Mouse (Mus musculus): Measurements from ENCODE around the gene Chchd6. TPM values are rescaled to one million over a fixed set of nuclear protein-coding genes. Genes with fewer than 3 reads are reported as not detected.
A peak's percentile ranks its signal among the peaks of the same experiment; 100 is the strongest.

Gene Chchd6
- polyA plus RNA-seq, 1 experiment from 2014 or later, result 56.5 TPM

GRCm38 (mm10) chr6:89414126-89414525 is 181.3 kb downstream of the Chchd6 start:
- Histone ChIP-seq H3K27me3 (ENCODE audit: control insufficient read depth, insufficient read depth, low read length) (no peaks in the 10 kb centered on the region), H3K9ac (ENCODE audit: low read length) (no peak overlapping the region), H3K4me1 (ENCODE audit: control insufficient read depth in 2 of 2, insufficient read depth in 2 of 2, low read length in 2 of 2) (peaks cover 4 to 11% of the 10 kb centered on the region in 2 experiments; a peak in 3 of 4 replicates), H3K9me3 (ENCODE audit: control insufficient read depth, low read length) (no peaks in the 10 kb centered on the region), H3K27ac (replicated peaks in 1 of 2; ENCODE audit: control insufficient read depth in 1 of 2, insufficient read depth in 1 of 2, low read depth in 2 of 2, low read length in 2 of 2) (no peak overlapping the region), H3K4me3 (ENCODE audit: control insufficient read depth in 1 of 2, insufficient read depth in 1 of 2, low read depth in 1 of 2, low read length in 2 of 2) (no peak overlapping the region), H3K36me3 (ENCODE audit: control insufficient read depth, insufficient read depth, low read length) (no peaks in the 10 kb centered on the region), H3K4me2 (ENCODE audit: low read length) (no peak overlapping the region)
- no peak for ATAC-seq (ENCODE audit: insufficient number of reproducible peaks, insufficient read depth, low FRiP score, low read depth)
- WGBS, result 53% methylated on average over 4 of the region's 4 CpGs

GRCm38 (mm10) chr6:89413481-89413884 is 182.0 kb downstream of the Chchd6 start:
- Histone ChIP-seq H3K36me3 (ENCODE audit: control insufficient read depth, insufficient read depth, low read length) (no peaks in the 10 kb centered on the region), H3K27ac (replicated peaks in 1 of 2; ENCODE audit: control insufficient read depth in 1 of 2, insufficient read depth in 1 of 2, low read depth in 2 of 2, low read length in 2 of 2) (0 out of 4 replicates have a peak overlapping the region, but pooled peaks of 1 of the 2 experiments have one; percentile 9), H3K4me2 (ENCODE audit: low read length) (no peak overlapping the region), H3K4me1 (ENCODE audit: control insufficient read depth in 2 of 2, insufficient read depth in 2 of 2, low read length in 2 of 2) (peaks cover 8 to 18% of the 10 kb centered on the region in 2 experiments; a peak in 3 of 4 replicates), H3K27me3 (ENCODE audit: control insufficient read depth, insufficient read depth, low read length) (no peaks in the 10 kb centered on the region), H3K9me3 (ENCODE audit: control insufficient read depth, low read length) (no peaks in the 10 kb centered on the region), H3K9ac (ENCODE audit: low read length) (no peak overlapping the region), H3K4me3 (ENCODE audit: control insufficient read depth in 1 of 2, insufficient read depth in 1 of 2, low read depth in 1 of 2, low read length in 2 of 2) (no peak overlapping the region)
- no peak for ATAC-seq (ENCODE audit: insufficient number of reproducible peaks, insufficient read depth, low FRiP score, low read depth)

GRCm38 (mm10) chr6:89412562-89412961 is 182.9 kb downstream of the Chchd6 start:
- no peak overlapping the region for H3K4me3 ChIP-seq (ENCODE audit: control insufficient read depth in 1 of 2, insufficient read depth in 1 of 2, low read depth in 1 of 2, low read length in 2 of 2)
- ATAC-seq (ENCODE audit: insufficient number of reproducible peaks, insufficient read depth, low FRiP score, low read depth), result no peak
- H3K9ac ChIP-seq (ENCODE audit: low read length), result no peak overlapping the region
- no peak overlapping the region for H3K4me2 ChIP-seq (ENCODE audit: low read length)
- H3K9me3 ChIP-seq (ENCODE audit: control insufficient read depth, low read length), result no peaks in the 10 kb centered on the region
- WGBS, result 38% methylated on average over 1 of the region's 1 CpGs
- no peak overlapping the region for H3K27ac ChIP-seq (replicated peaks in 1 of 2; ENCODE audit: control insufficient read depth in 1 of 2, insufficient read depth in 1 of 2, low read depth in 2 of 2, low read length in 2 of 2)
- H3K27me3 ChIP-seq (ENCODE audit: control insufficient read depth, insufficient read depth, low read length), result no peaks in the 10 kb centered on the region
- no peaks in the 10 kb centered on the region for H3K36me3 ChIP-seq (ENCODE audit: control insufficient read depth, insufficient read depth, low read length)
- peaks cover 14 to 19% of the 10 kb centered on the region in 2 experiments; a peak in 3 of 4 replicates for H3K4me1 ChIP-seq (ENCODE audit: control insufficient read depth in 2 of 2, insufficient read depth in 2 of 2, low read length in 2 of 2)

GRCm38 (mm10) chr6:89409041-89409440 is 186.4 kb downstream of the Chchd6 start:
- Histone ChIP-seq H3K36me3 (ENCODE audit: control insufficient read depth, insufficient read depth, low read length) (no peaks in the 10 kb centered on the region), H3K4me1 (ENCODE audit: control insufficient read depth in 2 of 2, insufficient read depth in 2 of 2, low read length in 2 of 2) (peaks cover 16% of the 10 kb centered on the region in 2 experiments; a peak in 3 of 4 replicates), H3K4me2 (ENCODE audit: low read length) (no peak overlapping the region), H3K27me3 (ENCODE audit: control insufficient read depth, insufficient read depth, low read length) (no peaks in the 10 kb centered on the region), H3K27ac (replicated peaks in 1 of 2; ENCODE audit: control insufficient read depth in 1 of 2, insufficient read depth in 1 of 2, low read depth in 2 of 2, low read length in 2 of 2) (no peak overlapping the region), H3K9me3 (ENCODE audit: control insufficient read depth, low read length) (no peaks in the 10 kb centered on the region), H3K4me3 (ENCODE audit: control insufficient read depth in 1 of 2, insufficient read depth in 1 of 2, low read depth in 1 of 2, low read length in 2 of 2) (no peak overlapping the region), H3K9ac (ENCODE audit: low read length) (no peak overlapping the region)
- 82% methylated on average over 1 of the region's 1 CpGs for WGBS
- ATAC-seq (ENCODE audit: insufficient number of reproducible peaks, insufficient read depth, low FRiP score, low read depth), result no peak

- H3K4me1 ChIP-seq (ENCODE audit: control insufficient read depth in 2 of 2, insufficient read depth in 2 of 2, low read length in 2 of 2), result peaks cover 17 to 21% of the 10 kb centered on the region in 2 experiments; a peak in 3 of 4 replicates
- H3K4me3 ChIP-seq (ENCODE audit: control insufficient read depth in 1 of 2, insufficient read depth in 1 of 2, low read depth in 1 of 2, low read length in 2 of 2), result no peak overlapping the region
- no peak overlapping the region for H3K27ac ChIP-seq (replicated peaks in 1 of 2; ENCODE audit: control insufficient read depth in 1 of 2, insufficient read depth in 1 of 2, low read depth in 2 of 2, low read length in 2 of 2)
- 37% methylated on average over 5 of the region's 5 CpGs for WGBS
- no peak for ATAC-seq (ENCODE audit: insufficient number of reproducible peaks, insufficient read depth, low FRiP score, low read depth)
- no peak overlapping the region for H3K9ac ChIP-seq (ENCODE audit: low read length)
- no peaks in the 10 kb centered on the region for H3K36me3 ChIP-seq (ENCODE audit: control insufficient read depth, insufficient read depth, low read length)
- H3K4me2 ChIP-seq (ENCODE audit: low read length), result no peak overlapping the region
- H3K27me3 ChIP-seq (ENCODE audit: control insufficient read depth, insufficient read depth, low read length), result no peaks in the 10 kb centered on the region
- no peaks in the 10 kb centered on the region for H3K9me3 ChIP-seq (ENCODE audit: control insufficient read depth, low read length)
These were observed 187.2 kb downstream of the Chchd6 start for GRCm38 (mm10) chr6:89408259-89408658.

GRCm38 (mm10) chr6:89407247-89407889 is 188.1 kb downstream of the Chchd6 start:
- Histone ChIP-seq H3K4me3 (ENCODE audit: control insufficient read depth in 1 of 2, insufficient read depth in 1 of 2, low read depth in 1 of 2, low read length in 2 of 2) (no peak overlapping the region), H3K4me1 (ENCODE audit: control insufficient read depth in 2 of 2, insufficient read depth in 2 of 2, low read length in 2 of 2) (peaks cover 19% of the 10 kb centered on the region in 2 experiments; a peak in 3 of 4 replicates), H3K27me3 (ENCODE audit: control insufficient read depth, insufficient read depth, low read length) (no peaks in the 10 kb centered on the region), H3K9ac (ENCODE audit: low read length) (no peak overlapping the region), H3K4me2 (ENCODE audit: low read length) (no peak overlapping the region), H3K36me3 (ENCODE audit: control insufficient read depth, insufficient read depth, low read length) (no peaks in the 10 kb centered on the region), H3K9me3 (ENCODE audit: control insufficient read depth, low read length) (no peaks in the 10 kb centered on the region), H3K27ac (replicated peaks in 1 of 2; ENCODE audit: control insufficient read depth in 1 of 2, insufficient read depth in 1 of 2, low read depth in 2 of 2, low read length in 2 of 2) (no peak overlapping the region)
- WGBS, result 67% methylated on average over 3 of the region's 3 CpGs
- no peak for ATAC-seq (ENCODE audit: insufficient number of reproducible peaks, insufficient read depth, low FRiP score, low read depth)

GRCm38 (mm10) chr6:89404964-89405363 is 190.5 kb downstream of the Chchd6 start:
- no peak overlapping the region for H3K9ac ChIP-seq (ENCODE audit: low read length)
- no peak for ATAC-seq (ENCODE audit: insufficient number of reproducible peaks, insufficient read depth, low FRiP score, low read depth)
- H3K4me2 ChIP-seq (ENCODE audit: low read length), result no peak overlapping the region
- H3K4me3 ChIP-seq (ENCODE audit: control insufficient read depth in 1 of 2, insufficient read depth in 1 of 2, low read depth in 1 of 2, low read length in 2 of 2), result no peak overlapping the region
- H3K27me3 ChIP-seq (ENCODE audit: control insufficient read depth, insufficient read depth, low read length), result no peaks in the 10 kb centered on the region
- no peak overlapping the region for H3K27ac ChIP-seq (replicated peaks in 1 of 2; ENCODE audit: control insufficient read depth in 1 of 2, insufficient read depth in 1 of 2, low read depth in 2 of 2, low read length in 2 of 2)
- no peaks in the 10 kb centered on the region for H3K9me3 ChIP-seq (ENCODE audit: control insufficient read depth, low read length)
- no peaks in the 10 kb centered on the region for H3K36me3 ChIP-seq (ENCODE audit: control insufficient read depth, insufficient read depth, low read length)
- WGBS, result 88% methylated on average over 2 of the region's 2 CpGs
- peaks cover 19% of the 10 kb centered on the region in 2 experiments; a peak in 3 of 4 replicates for H3K4me1 ChIP-seq (ENCODE audit: control insufficient read depth in 2 of 2, insufficient read depth in 2 of 2, low read length in 2 of 2)

Data from heart, embryonic 14.5 days (tissue).